Comparison of ENCODE assay signal across 8 mouse cellular contexts in genomic region chr1:65186287-65187073, GRCm38 (mm10). TPM values are rescaled to one million over a fixed set of nuclear protein-coding genes. Genes with fewer than 3 reads are reported as not detected.
A peak's percentile ranks its signal among the peaks of the same experiment; 100 is the strongest.
DNase-seq lines count a peak whose midpoint lies in the region; ATAC-seq and TF ChIP-seq lines count a peak whose summit lies in the region.

Gene Idh1, minus strand, starts transcription at chr1:65186500.
Gene Pikfyve, plus strand, starts transcription at chr1:65186683.

- peak; percentile 99 for DNase-seq in forebrain, embryonic 14.5 days (ENCODE audit: low spot score)
- peak; percentile 94 for DNase-seq in heart, postnatal 25 days (ENCODE audit: low spot score)
- DNase-seq in layer of hippocampus, adult 18-20 months (ENCODE audit: low spot score in 2 of 2) = peak; percentile 94 to 98
- peak; percentile 97 for DNase-seq in lung, adult 2 months
- DNase-seq in thymus, adult 18-20 months = peak; percentile 92 to 95

- under 1% methylated on average over 65 of the region's 71 CpGs for WGBS in forebrain, embryonic 14.5 days
- WGBS in lung, adult 2 months = under 1% methylated on average over 67 of the region's 71 CpGs

- peak within 1 kb of the TSS; percentile 90 for H3K4me3 ChIP-seq in ES-Bruce4 (ENCODE audit: low read depth, low read length)
- peak within 1 kb of the TSS; percentile 88 for H3K4me3 ChIP-seq in forebrain, embryonic 14.5 days (ENCODE audit: low read depth, low read length)
- peak within 1 kb of the TSS; percentile 84 for H3K4me3 ChIP-seq in lung, adult 2 months (replicated peaks; ENCODE audit: extremely low read depth, low read depth, low read length)

- peaks cover 4% of the 10 kb centered on the region for H3K36me3 ChIP-seq in ES-Bruce4 (ENCODE audit: control insufficient read depth, insufficient read depth, low read length, poor library complexity, severe bottlenecking)
- 0 out of 2 replicates have a peak, but pooled peaks cover 3% of the 10 kb centered on the region for H3K36me3 ChIP-seq in forebrain, embryonic 14.5 days (ENCODE audit: control insufficient read depth, insufficient read depth, low read length)

- peak; percentile 45; the same call in 1 of the 2 replicates for TF ChIP-seq EP300 in ES-Bruce4 (IDR thresholded peaks at IDR 0.05; ENCODE audit: insufficient read depth, low read depth, low read length)

- no peaks in the 10 kb centered on the region for H3K4me1 ChIP-seq in ES-Bruce4 (ENCODE audit: control insufficient read depth, insufficient read depth, low read length)
- H3K4me1 ChIP-seq in forebrain, embryonic 14.5 days (ENCODE audit: control insufficient read depth, insufficient read depth, low read length) = peaks cover 6% of the 10 kb centered on the region
- no peaks in the 10 kb centered on the region; the same call in 1 of the 2 replicates for H3K4me1 ChIP-seq in lung, adult 2 months (ENCODE audit: control insufficient read depth, insufficient read depth, low read length)

- H3K27ac ChIP-seq in ES-Bruce4 (ENCODE audit: insufficient read depth, low read length) = peak within 1 kb of the TSS; percentile 38
- peak within 1 kb of the TSS; percentile 80 for H3K27ac ChIP-seq in forebrain, embryonic 14.5 days (ENCODE audit: low read depth, low read length)

- H3K9ac ChIP-seq in ES-Bruce4 (ENCODE audit: low read depth, poor library complexity, severe bottlenecking) = peak within 1 kb of the TSS; percentile 76
- peak within 1 kb of the TSS; percentile 86 for H3K9ac ChIP-seq in forebrain, embryonic 14.5 days (ENCODE audit: low read length)

- intact Hi-C loops in heart, postnatal 25 days (cut with DNase I) = no loop called here

- peak; percentile 11 for TF ChIP-seq POLR2A in ES-Bruce4 (IDR thresholded peaks at IDR 0.05; ENCODE audit: insufficient read depth, low read length)
- TF ChIP-seq POLR2A in lung, adult 2 months (IDR thresholded peaks at IDR 0.05; ENCODE audit: borderline replicate concordance, extremely low read depth, low read depth, low read length) = peak; percentile 81; the same call in 1 of the 2 replicates

- H3K9me3 ChIP-seq in ES-Bruce4 (replicated peaks; ENCODE audit: control insufficient read depth, insufficient read depth, low read length, poor library complexity, severe bottlenecking) = no peaks in the 10 kb centered on the region
- H3K9me3 ChIP-seq in forebrain, embryonic 14.5 days (replicated peaks; ENCODE audit: control insufficient read depth, low read length) = no peaks in the 10 kb centered on the region

- no peak for TF ChIP-seq CTCF in ES-Bruce4 (IDR thresholded peaks at IDR 0.05; ENCODE audit: low read depth, low read length)
- no peak for TF ChIP-seq CTCF in lung, adult 2 months (IDR thresholded peaks at IDR 0.05; ENCODE audit: insufficient read depth, low read length)

- H3K27me3 ChIP-seq in ES-Bruce4 (ENCODE audit: control insufficient read depth, insufficient read depth, low read length, poor library complexity, severe bottlenecking) = no peaks in the 10 kb centered on the region
- H3K27me3 ChIP-seq in forebrain, embryonic 14.5 days (replicated peaks; ENCODE audit: control insufficient read depth, insufficient read depth, low read length) = no peaks in the 10 kb centered on the region

- peak within 1 kb of the TSS; percentile 70 for H3K4me2 ChIP-seq in forebrain, embryonic 14.5 days (ENCODE audit: low read length)

- ATAC-seq in cerebellum, adult (ENCODE audit: insufficient number of reproducible peaks, low FRiP score, low TSS enrichment) = peak; percentile 98
- peak; percentile 99 for ATAC-seq in forebrain, embryonic 14.5 days
- ATAC-seq in neutrophil, adult 5-6 weeks (ENCODE audit: extremely low read depth, insufficient number of reproducible peaks, low FRiP score, poor library complexity, severe bottlenecking) = peak; percentile 99

RNA-seq across cellular contexts. Expression of gene Idh1, which starts in this region (rescaled TPM):
- 122 and 130 TPM in 2 replicates for polyA plus RNA-seq in ES-Bruce4 (2011; ENCODE audit: insufficient read depth, insufficient read length, low read depth, missing spikeins)
- polyA plus RNA-seq in forebrain, embryonic 14.5 days (2014; fragmentation: Nextera tagmentation; extraction: Ambion mirVana) = 535 and 539 TPM in 2 replicates
- total RNA-seq in heart, postnatal 25 days (2021) = 10 to 100 TPM; 65.9 to 74.1 TPM
- total RNA-seq in layer of hippocampus, adult 18-20 months (2021) = 10 to 100 TPM; 40.0 to 47.8 TPM
- 18.3 and 32.7 TPM in 2 replicates for polyA plus RNA-seq in lung, adult 2 months (2012; rRNA removed)
- total RNA-seq in neutrophil, adult 5-6 weeks (2017) = 40.1 and 48.5 TPM in 2 replicates

RNA-seq across cellular contexts. Expression of gene Pikfyve, which starts in this region (rescaled TPM):
- polyA plus RNA-seq in ES-Bruce4 (2011; ENCODE audit: insufficient read depth, insufficient read length, low read depth, missing spikeins) = 53.6 and 59.9 TPM in 2 replicates
- polyA plus RNA-seq in forebrain, embryonic 14.5 days (2014; fragmentation: Nextera tagmentation; extraction: Ambion mirVana) = 19.3 and 20.9 TPM in 2 replicates
- 10 to 100 TPM; 10.5 to 11.2 TPM for total RNA-seq in heart, postnatal 25 days (2021)
- total RNA-seq in layer of hippocampus, adult 18-20 months (2021) = 10 to 100 TPM; 39.2 to 42.2 TPM
- polyA plus RNA-seq in lung, adult 2 months (2012; rRNA removed) = 5.6 and 8.1 TPM in 2 replicates
- total RNA-seq in neutrophil, adult 5-6 weeks (2017) = 64.1 and 69.4 TPM in 2 replicates

Comparison
In these comparisons a context has a peak if more than half of its experiments do, and no peak if none do; other contexts are left out.
1. Peak in every context shown above with its lines: DNase-seq, ATAC-seq, H3K4me3 ChIP-seq and H3K27ac ChIP-seq.